Mouse (Mus musculus) layer of hippocampus, postnatal 36 days (tissue): ENCODE measurements around the gene Olfr1378. TPM values are rescaled to one million over a fixed set of nuclear protein-coding genes. Genes with fewer than 3 reads are reported as not detected.
A peak's percentile ranks its signal among the peaks of the same experiment; 100 is the strongest.

Source experiments
- DNase-seq, 2 experiments: peaks; one replicate each; pipeline ENCODE4 v3.0.0; 2022
- total RNA-seq, 2 experiments: library from RNA; stranded (reverse); gene quantifications; 2 replicates each; pipeline ENCODE4 v1.2.3; 2021

Gene Olfr1378
- not detected for total RNA-seq

- no peak for DNase-seq
These were observed at the start of gene Olfr1378 for GRCm38 (mm10) chr11:50966230-50966629. Gene Olfr1378, plus strand, starts transcription at chr11:50966530.

GRCm38 (mm10) chr11:50930469-50931014, 35.8 kb upstream of the Olfr1378 start:
- peak in 1 of 2 experiments; percentile 10 for DNase-seq

DNA sequence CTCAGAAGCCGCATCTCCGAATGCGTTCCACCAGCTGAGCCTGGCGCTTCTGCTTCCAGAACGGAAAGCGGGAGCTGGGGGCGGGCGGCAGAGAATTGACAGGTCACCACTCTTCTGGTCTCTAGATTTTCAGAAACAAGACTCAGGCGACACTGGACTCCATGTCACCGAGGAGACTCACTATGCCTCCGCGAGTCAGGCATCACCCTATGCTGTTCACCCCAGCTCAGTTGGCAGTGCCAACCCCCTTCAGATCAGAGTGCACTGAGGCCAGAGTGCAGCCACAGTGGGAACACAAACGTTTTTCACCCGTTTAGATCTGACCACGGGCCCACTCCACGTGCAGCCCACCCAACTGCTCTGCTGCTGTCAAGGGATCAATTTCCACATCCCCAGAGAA, 35.3 kb upstream of the Olfr1378 start:
- DNase-seq = no peak

DNA sequence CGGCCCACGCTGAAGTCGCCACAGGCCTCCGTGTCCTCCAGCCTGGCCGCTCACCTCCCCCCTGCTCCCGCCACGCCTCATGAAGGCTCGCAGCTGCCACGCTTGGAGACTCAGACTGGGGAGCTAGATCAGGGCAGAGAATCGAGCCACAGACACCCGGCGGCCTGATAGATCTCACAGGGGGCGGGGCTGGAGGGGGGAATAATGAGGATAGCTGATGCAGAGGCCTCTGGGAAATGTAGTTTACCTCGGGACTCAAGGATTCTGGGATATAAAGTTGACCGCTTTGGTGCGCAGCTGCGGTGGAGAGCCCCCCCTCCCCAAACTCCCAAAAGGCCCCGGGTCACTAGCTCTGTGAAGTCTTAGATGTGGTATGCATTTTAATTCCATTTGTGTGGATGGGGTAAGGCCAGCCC, 34.9 kb upstream of the Olfr1378 start, which contains the start of gene Zfp354b:
TSS of gene Zfp354b (minus strand) at position 183 of the 416 bp plus-strand sequence.
- DNase-seq = peak; percentile 85 to 87

- DNase-seq = no peak
These were observed 34.3 kb upstream of the Olfr1378 start for GRCm38 (mm10) chr11:50932040-50932439.

- DNase-seq = no peak
These were observed 27.9 kb upstream of the Olfr1378 start for GRCm38 (mm10) chr11:50938435-50938834.

GRCm38 (mm10) chr11:50939621-50940366, 26.5 kb upstream of the Olfr1378 start:
- DNase-seq = peak in 1 of 2 experiments; percentile 18

DNA sequence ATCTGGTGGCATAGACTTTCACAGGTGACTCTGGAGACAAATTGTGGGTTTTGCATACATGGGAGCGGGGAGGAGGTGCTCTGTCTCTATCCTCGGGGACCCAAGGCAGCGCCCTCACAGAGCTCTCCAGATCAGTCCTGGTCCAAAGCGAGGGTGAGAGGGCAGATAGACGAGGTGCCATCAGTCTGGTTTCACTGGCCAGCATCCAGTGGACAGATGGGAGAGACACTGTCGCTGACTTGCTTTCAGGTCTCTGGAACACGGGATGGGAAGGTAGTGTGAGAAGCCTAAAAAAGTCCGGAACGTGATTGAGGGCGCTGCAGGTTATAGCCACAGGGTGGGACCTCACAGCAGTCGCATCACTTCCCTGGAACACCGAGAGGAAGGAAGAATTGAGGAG, 23.9 kb upstream of the Olfr1378 start:
- no peak for DNase-seq

- DNase-seq = no peak
These were observed 22.8 kb upstream of the Olfr1378 start, which contains the start of gene 4933414I15Rik for GRCm38 (mm10) chr11:50943506-50943905. Gene 4933414I15Rik, minus strand, starts transcription at chr11:50943765.

DNA sequence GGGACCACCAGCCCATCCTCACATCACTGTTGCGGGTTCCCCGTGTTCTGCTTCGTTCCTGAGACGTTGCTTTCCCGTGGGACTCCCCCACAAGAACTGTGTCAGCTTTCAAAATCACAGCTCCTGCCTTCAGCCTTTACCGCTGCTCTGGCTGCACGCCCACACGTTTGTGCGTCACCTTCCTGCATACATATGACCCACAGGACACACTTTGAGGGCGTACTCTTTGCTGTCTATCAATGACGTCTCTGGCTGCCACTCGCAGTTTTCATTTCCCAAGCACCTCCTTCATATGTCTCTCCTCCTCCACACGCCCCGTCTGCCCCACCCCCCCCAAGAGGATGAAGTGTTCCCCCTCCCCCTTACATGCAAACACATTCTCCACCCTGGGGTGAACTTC, 14.0 kb upstream of the Olfr1378 start:
- DNase-seq = no peak

DNA sequence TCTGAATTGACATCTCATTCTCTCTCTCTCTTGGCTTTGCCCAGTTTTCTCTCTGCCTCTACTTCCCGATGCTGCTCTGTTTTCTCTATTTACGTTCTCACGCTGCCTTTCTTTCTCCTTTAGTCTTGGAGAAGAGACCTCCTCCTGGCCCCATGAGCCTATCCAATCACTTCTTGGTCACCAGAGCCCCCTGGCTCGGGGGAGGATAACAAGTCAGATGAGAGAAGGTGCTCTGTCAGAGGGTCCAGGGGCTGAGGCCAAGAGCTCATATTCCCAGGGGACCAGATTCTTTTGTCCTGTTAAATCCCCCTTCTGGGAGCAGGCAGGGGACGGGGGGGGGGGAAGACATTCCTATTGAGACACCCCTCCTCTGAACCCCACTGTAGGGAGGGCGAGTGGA, 12.7 kb upstream of the Olfr1378 start, which contains the start of gene Prop1:
TSS of gene Prop1 (minus strand) at position 101 of the 400 bp plus-strand sequence.
- DNase-seq = no peak

DNA sequence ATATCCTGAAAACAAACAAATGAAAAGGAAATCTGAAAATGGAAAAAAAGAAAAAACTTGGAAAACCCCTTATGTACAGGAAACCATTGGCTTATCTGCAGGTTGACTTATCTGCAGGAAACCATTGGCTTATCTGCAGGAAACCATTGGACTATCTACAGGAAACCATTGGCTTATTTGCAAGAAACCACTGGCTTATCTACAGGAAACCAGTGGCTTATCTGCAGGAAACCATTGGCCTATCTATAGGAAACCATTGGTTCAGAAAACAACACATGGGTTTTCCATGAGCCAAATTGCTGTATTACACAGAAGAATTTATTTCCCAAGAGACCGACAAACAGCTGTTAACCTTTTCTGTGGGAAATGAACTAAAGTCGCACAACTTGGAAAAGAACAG, 1.4 kb upstream of the Olfr1378 start:
- DNase-seq = no peak

- DNase-seq = no peak
These were observed 10.9 kb downstream of the Olfr1378 start for GRCm38 (mm10) chr11:50977216-50977615.

GRCm38 (mm10) chr11:50981667-50982066, 15.3 kb downstream of the Olfr1378 start, which contains the start of gene Olfr1377:
Gene Olfr1377, plus strand, starts transcription at chr11:50981967.
- DNase-seq = no peak

DNA sequence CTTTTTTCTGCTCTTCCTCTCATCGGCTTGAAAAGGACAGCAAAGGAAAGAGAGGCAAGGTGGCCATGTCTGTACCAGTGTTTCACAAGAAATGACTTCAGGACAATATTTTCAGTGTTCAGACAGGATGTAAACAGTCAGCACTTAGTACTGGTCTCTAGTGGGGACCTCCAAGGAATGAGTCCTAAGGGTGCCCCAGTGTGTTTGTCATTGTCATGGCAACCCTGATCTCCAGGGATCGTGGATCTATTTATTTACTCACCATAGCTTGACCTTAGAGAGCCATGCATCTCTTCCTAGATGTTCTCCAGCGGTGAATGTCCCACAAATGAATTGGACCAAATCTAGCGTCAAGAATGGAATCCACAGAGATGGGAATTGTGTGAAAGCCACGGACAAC, 37.0 kb downstream of the Olfr1378 start, which contains the start of gene Olfr51:
TSS of gene Olfr51 (plus strand) at position 301 of the 400 bp plus-strand sequence.
- no peak for DNase-seq

GRCm38 (mm10) chr11:51011821-51012220, 45.5 kb downstream of the Olfr1378 start:
- DNase-seq = no peak

DNA sequence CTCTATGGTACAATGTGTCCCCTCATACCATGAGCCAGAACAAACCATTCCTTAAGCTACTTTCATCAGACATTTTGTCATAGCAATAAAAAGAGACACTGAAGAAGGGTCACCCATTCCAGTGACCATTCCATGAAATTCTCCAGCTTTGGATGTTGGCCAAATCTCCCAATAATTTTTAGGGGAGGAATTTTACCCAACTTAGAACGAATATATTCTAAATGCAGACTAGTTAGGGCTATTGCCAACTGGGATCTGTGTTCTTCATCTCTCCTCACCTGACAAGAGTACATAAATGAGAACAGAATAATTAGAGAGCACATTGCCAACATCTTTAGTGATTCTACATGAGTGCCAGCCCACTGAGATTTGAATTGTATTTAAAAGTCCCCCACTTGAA, 47.6 kb downstream of the Olfr1378 start, which contains the start of gene Olfr54:
TSS of gene Olfr54 (plus strand) at position 301 of the 400 bp plus-strand sequence.
- no peak for DNase-seq

DNA sequence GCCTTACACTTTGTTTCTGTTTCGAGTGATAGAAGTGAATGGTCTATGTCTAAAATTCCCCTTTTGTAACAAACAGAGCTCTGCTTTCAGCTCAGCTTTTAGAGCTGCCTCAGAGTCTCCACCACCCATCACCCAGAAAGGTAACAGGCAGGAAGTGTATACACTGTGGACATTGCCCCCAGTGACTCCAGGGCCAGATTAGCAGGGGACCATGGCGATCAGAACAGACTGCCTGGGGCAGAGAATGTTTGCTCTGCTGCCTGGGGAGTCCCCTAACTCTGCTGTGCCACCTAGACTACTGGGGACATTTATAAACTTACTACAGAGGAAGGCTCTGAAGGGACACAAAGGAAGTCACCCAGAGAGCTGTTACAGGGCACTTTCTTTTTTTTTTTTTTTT, 50.0 kb downstream of the Olfr1378 start:
- DNase-seq = no peak

Other genes with a start within 250 kb of the Olfr1378 start
- 10 to 100 TPM; 51.4 to 52.3 TPM for gene Zfp354c, start 138.8 kb upstream of the Olfr1378 start, total RNA-seq
- gene Zfp879, start 125.0 kb upstream of the Olfr1378 start, total RNA-seq = 1 to 10 TPM; 3.3 to 5.0 TPM
- not detected for gene Grm6, start 115.8 kb upstream of the Olfr1378 start, total RNA-seq
- gene Zfp454, start 78.9 kb upstream of the Olfr1378 start, total RNA-seq = 1 to 10 TPM; 6.7 to 7.0 TPM
- 10 to 100 TPM; 17.6 to 19.5 TPM for gene Zfp2, start 50.4 kb upstream of the Olfr1378 start, total RNA-seq
- gene Zfp354b, start 34.9 kb upstream of the Olfr1378 start, total RNA-seq = 1 to 10 TPM; 6.5 to 7.4 TPM
- not detected for gene 4933414I15Rik, start 22.8 kb upstream of the Olfr1378 start, total RNA-seq
- not detected for gene Prop1, start 12.8 kb upstream of the Olfr1378 start, total RNA-seq
- gene Olfr1377, start 15.4 kb downstream of the Olfr1378 start, total RNA-seq = not detected
- not detected for gene Olfr51, start 37.1 kb downstream of the Olfr1378 start, total RNA-seq
- gene Olfr54, start 47.7 kb downstream of the Olfr1378 start, total RNA-seq = not detected
- gene Olfr1375, start 81.6 kb downstream of the Olfr1378 start, total RNA-seq = not detected
- gene Zfp354a, start 92.7 kb downstream of the Olfr1378 start, total RNA-seq = 1 to 10 TPM; 8.2 to 8.5 TPM